Mouse (Mus musculus) small intestine, adult 2 months (tissue): ENCODE results near the gene Golga5.

Experiments used
- CTCF ChIP-seq: fragments of 200-500 bp; IDR thresholded peaks from 2 replicates; pipeline ENCODE4 v1.5.1; 2012; ENCODE audit warnings: low read depth, mild to moderate bottlenecking, control low read depth, inconsistent platforms, low read length, moderate library complexity, mixed read lengths; ENCODE audit not compliant: insufficient replicate concordance, insufficient read length; ENCODE audit errors: extremely low read depth
- POLR2A ChIP-seq: fragments of 200-500 bp; IDR thresholded peaks from 2 replicates; pipeline ENCODE4 v1.6.1; 2012; ENCODE audit warnings: low read depth, mild to moderate bottlenecking, control low read depth, inconsistent platforms, low read length, moderate library complexity

DNA sequence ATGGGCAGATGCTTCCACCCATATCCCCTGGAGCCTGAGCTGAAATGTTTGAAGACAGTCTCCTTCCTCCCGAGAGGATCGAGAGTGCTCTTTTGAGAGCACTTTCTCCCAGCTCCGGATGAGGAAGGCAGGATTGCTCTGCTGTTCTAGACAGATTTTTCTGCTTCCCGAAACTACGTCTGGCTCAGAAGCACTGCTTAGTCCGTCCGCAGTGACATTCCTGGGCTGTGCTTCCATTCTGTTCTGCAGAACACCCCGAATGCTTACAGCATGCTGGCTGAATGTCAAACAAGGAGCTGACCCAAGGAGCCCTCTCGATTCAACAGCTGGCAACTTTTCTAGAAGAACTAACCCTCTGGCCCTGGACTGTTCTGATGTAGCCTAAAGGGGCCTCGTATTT is 18.5 kb upstream of the Golga5 start:
- TF ChIP-seq CTCF (no peak), POLR2A (no peak)
